Mouse (Mus musculus): ENCODE results near the gene Stk10.

The Stk10 gene

GRCm38 (mm10) chr11:32662082-32662656, 129.1 kb downstream of the Stk10 start:
- intact Hi-C loops (cut with DNase I) = no loop called here

GRCm38 (mm10) chr11:32665639-32666038, 132.5 kb downstream of the Stk10 start:
- intact Hi-C loops (cut with DNase I) = no loop called here

GRCm38 (mm10) chr11:32666983-32667382, 133.9 kb downstream of the Stk10 start:
- intact Hi-C loops (cut with DNase I) = no loop called here

GRCm38 (mm10) chr11:32671480-32671879, 138.4 kb downstream of the Stk10 start:
- intact Hi-C loops (cut with DNase I) = no loop called here
